Mouse (Mus musculus) embryonic fibroblast, embryonic 13.5 days (primary cell): ENCODE results near the gene Ptpra.

Experiments used
- CTCF ChIP-seq: IDR thresholded peaks from 2 replicates; pipeline ENCODE4 v1.5.1; 2011; ENCODE audit warnings: mild to moderate bottlenecking, control low read depth, low read length, moderate library complexity, borderline replicate concordance; ENCODE audit not compliant: insufficient read depth
- POLR2A ChIP-seq: IDR thresholded peaks from 2 replicates; pipeline ENCODE4 v1.6.1; 2011; ENCODE audit warnings: low read depth, mild to moderate bottlenecking, control low read depth, low read length, moderate library complexity

GRCm38 (mm10) chr2:130538876-130539546, 88.9 kb downstream of the Ptpra start:
- TF ChIP-seq CTCF (no peak), POLR2A (no peak)
